Mouse (Mus musculus) A20 (cell line): Measurements from ENCODE around the gene Slc30a7.

Experiments
- DNase-seq: peaks from one replicate; pipeline ENCODE4 v3.0.0-alpha.2; 2011; ENCODE audit warnings: low read depth, low spot score

Gene Slc30a7

DNA sequence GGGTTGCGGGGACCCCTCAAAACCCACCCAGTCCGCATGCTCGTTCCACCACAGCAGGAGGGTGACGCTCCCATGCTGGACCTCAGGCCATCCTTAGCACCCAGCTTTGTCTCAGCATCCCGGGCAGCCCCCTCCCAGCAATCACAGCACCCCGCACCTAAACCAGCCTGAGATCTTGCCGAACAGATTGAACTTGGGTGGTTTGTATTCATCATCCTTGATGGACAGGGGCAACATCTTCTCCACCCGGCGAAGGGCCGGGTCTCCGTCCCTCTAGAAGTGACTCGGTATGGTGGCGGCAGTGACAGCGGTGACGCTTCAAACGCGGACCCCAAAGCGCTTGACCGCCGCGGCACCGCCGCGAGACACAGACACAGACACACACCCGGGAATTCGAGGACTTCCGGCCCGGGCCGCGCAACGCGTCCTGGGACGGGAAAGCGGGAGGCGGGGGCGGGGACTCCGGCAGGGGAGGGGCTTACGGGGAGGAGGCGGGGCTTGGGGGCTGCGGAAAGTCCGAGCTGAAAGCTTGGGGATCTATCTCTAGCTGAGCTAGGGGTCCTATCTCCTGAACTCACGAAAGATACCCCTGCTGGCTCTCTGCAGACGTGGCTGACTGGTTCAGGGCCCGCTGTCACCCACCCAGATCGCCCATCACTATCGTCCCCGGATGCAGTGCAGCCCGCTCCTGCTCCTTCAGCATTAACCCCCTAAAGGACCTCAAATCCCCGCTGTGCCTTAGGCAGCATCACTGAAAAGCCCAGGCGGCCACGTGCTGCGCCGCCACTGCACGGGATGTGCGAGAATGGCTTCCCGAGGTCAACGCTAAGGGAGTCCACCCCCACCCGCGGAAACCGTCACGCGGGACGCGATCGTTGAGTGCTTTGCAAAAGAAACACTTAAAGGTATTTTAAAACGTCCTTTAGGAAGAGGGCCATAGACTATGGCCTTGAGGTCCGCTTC is at the start of gene Slc30a7, which contains the start of gene Extl2:
Slc30a7 (minus strand) TSS at position 429 of the 963 bp plus-strand sequence.
Extl2 (plus strand) TSS at position 485 of the 963 bp plus-strand sequence.
- peak; percentile 91 for DNase-seq

DNA sequence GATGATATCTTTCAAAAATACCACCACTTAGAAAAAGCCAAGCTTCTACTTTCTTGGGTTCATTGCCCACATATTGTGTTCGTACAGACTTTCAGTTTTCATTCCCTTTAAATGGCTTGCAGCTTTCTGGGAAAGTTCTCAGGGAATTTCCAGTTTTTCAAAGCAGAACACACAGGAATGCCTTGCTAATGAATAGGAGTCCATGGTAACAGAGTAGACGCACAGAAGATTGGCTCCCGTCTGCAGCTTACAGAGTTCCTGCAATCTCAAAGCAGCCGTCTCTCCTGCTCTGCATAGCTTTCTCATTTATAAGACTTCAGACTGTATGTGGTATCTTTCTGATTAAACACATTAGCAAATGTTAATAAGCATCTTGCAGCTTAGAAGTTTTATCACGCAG is 39.8 kb upstream of the Slc30a7 start:
- DNase-seq = no peak

DNA sequence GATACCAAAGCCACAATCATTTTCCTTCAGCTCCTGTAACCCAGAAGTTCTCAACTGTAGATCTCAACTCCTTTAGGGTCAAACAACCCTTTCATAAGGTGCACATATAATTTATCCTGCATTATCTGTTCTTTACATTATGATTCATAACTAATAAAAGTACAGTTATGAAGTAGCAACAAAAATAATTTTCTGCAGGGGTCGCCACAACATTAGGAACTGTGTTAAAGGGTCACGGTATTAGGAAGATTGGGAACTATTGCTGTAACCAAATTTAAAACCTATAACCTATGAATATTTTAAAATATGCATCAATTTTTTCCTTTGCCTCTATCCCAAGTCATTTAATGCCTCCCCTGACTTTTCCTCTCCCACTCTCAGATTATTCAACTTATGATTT is 38.8 kb upstream of the Slc30a7 start:
- no peak for DNase-seq

DNA sequence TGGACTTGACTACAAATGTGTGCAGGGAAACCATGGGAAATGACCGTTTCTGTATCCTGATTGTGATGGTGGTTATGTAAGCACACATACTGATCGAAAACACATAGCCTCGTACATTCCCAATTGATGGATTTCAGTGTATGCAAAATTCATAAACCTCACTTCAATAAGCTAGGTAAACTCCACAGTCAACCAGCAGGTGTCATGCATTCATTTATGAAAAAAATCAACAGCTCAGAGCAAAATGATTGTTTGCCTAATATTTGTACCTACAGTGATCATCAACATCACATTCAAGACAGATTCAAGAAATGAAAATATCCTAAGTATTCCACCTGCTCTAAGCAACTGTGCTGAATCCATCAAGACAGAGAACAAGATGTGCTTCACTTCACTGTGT is 33.6 kb upstream of the Slc30a7 start:
- DNase-seq = peak; percentile 26

DNA sequence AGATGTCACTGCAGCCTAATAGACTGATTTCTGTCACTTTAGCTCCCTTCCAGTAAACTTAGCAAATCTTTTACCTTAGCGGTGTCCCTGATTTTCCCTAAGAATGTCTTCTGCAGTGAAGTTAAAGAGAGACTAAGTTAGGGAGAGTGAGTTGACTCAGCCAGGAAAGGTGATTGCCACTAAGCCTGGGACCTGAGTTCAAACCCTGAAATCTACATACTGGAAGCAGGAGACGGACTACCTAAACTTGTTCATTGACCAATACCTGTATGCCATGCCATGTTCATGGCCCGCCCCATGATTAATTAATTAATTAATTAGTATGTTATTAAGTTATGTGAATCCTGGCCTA is 26.6 kb upstream of the Slc30a7 start:
- peak; percentile 69 for DNase-seq

DNA sequence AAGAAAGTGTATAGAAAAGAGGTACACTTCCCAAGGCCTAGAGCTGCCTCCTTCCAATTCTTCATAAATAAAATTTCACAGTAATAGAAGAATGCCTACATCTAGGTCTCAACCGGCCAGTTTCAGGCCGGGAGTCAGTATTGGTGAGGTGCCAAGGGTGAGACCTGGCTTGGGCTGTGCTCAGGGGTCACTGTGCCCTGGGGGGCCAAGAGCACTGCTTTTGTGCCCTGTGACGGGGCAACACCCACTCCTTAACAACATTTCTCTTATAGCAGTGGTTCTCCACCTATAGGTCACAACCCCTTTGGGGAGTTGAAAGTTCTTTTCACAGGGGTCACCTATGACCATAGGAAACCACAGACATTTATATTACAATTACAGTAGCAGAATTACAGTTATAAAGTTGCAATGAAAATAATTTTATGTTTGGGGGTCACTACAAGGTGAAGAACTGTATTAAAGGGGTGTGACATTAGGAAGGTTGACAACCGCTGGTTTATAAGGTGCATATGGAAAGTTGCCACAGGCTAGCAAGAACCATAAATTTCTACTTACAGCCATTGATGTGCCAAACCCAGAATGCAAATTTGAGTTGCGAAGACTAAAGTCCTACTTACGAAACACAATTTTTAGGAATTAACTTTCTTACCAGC is 26.1 kb upstream of the Slc30a7 start:
- DNase-seq = no peak

DNA sequence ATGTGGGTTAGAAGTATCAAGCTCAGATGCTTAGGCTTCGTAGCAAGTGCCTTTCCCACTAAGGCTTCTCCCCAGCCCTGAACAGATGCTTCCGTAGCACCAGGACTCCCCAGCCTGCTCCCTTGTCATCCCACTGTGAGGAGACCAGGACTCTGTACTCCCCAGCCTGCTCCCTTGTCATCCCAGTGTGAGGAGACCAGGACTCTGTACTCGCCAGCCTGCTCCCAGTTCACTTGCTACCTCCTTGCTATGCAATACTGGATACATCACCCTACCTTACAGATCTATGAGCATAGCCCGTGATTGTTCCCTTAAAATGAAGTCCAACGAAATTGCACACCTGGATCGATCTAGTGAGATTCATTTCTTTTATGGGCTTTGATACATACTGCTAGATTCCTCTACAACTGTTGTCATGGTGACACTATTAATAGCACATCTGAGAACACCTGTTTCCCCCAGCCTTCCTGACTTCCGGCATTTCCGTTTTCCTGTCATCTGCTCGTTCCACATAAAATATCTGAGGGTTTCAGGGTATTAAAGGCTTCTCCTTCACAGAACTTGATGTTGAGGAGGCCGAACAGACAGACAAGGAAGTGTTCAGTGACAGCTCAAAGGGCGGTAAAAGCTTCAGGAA is 23.1 kb upstream of the Slc30a7 start:
- no peak for DNase-seq

DNA sequence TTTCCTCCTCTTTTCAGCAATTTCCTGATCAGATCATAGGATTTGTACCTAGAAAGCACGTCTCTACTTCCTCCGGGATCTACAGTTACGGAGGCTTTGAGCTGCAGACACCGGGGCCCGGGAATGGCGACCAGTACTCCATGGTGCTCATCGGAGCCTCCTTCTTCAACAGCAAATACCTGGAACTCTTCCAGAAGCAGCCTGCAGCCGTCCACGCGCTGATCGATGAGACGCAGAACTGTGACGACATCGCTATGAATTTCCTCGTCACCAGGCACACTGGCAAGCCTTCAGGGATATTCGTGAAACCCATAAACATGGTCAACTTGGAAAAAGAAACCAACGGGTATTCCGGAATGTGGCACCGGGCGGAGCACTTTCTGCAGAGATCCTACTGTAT is 19.8 kb upstream of the Slc30a7 start:
- no peak for DNase-seq

DNA sequence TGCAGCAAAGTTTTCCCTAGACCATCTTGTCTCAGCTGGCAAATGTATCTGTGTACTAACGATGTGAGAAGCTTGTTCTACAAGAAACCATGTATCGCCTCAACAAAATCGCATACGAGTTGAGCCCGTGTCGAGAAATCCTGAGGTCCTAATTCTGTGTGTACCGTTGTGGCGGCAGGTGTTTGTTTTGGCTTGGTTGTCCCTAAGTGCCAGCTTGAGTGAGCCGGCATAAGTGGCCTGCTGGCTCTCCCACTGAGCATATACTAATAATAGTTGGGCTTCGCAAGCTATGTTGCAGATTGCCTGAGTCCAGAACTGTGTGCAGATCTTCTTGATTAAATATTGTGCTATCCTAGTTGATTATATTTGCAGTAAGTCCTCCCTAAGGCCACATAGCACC is 18.5 kb upstream of the Slc30a7 start:
- no peak for DNase-seq

DNA sequence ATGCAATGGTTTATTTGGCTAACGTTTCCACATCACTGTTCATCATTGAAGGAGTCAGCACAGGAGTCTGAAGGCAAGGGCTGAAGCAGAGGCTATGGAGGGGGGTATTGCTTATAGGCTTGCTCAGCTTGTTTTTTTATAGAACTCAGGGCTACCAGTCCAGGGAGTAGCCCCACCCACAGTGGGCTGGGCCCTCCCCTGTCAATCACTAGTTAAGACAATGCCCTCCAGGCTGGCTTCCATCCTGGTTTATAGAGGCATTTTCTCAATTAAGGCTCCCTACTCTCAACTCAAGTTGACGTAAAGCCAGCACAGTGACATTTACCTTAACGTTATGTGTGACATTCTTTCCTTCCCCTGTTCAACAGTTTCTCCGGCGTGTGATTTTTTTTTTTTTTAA is 17.5 kb upstream of the Slc30a7 start:
- DNase-seq = no peak

DNA sequence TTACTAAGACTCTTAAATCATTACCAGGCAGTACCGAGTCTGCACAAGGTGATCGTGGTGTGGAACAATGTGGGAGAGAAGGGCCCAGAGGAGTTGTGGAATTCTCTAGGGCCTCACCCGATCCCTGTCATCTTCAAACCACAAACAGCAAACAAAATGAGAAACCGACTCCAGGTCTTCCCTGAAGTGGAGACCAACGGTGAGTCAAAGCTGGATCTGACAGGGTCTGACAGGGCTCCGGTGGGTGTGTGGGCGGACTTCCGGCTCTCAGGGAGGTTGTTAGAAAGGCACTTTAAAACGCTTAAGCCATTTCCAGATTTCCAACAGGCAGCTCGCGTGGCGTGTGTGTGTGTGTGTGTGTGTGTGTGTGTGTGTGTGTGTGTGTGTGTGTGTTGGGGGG is 17.0 kb upstream of the Slc30a7 start:
- DNase-seq = no peak

DNA sequence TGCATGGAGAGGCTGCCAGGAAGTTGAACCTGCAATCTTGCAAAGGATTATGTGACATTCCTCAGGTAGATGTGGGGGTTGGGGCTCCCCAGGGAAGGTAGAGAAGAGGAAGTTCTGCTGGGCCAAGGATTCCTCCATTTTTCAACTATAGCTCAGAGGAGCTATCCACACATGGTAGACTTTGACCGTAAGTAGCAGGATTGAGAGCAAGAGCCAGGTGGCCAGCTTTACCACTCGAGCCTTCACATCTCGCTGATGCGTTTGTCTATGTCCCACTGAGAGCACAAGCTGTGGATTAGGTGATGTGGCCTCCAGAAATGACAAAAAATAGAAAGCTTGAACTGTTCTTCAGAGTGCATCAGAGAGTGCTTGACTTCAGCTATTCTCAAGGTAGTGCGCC is 11.9 kb upstream of the Slc30a7 start:
- DNase-seq = no peak

DNA sequence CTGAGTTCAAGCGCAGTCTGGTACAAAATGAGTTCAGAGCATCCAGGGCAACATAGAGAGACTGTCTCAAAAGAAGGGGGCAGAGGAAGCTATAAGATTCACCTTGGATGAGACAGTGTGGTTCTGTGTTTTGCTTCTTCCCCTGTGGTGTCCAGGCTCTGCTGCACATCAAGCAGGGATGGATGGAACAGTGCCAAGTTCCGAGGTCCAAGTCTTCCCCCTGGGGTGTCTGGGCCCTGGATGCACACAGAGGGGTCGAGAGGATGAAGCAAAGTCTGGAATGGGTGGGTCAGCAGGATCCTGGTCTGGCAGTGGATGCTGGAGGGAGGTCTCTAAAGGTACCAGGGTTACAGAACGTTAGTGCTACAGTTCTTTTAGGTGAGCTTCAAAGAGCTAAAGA is 11.4 kb upstream of the Slc30a7 start:
- no peak for DNase-seq

DNA sequence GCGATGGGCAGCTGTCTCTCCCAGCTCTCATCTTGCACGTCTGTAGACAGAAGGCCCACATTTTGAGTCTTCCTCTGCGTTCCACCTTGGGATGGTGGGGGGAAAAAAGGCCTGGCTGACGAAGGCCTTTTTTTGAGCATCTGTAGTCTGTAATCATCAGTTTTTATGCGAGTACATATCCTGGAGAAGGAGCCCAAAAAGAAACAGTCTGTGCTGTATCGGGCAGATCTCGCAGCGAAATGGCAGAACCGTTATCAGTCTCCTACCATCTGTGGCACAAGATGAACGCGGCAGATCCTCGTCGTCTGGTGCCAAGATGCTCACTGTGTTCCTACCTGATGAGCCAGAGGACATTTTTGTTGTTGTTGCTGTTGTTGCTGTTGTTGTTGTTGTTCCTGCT is 8.9 kb upstream of the Slc30a7 start:
- DNase-seq = no peak

DNA sequence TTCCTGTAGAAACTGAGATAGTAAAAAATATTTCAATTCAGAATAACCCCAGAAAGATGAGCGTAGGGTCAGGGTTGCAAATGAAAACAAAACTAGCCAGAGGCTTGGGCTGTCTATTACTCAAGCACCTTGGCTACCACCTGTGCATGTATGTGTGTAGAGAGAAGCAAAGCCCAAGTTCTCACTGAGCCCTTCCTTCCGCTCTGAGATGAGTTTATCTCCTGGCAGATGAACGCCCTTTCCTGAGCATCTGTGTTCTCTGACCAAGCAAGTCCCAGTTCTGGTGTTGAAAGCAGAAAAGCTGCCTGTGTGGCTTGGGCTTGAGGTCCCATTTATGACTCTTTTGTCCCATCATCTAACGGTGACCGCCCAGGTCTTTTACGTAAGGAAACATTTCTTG is 7.7 kb upstream of the Slc30a7 start:
- no peak for DNase-seq

DNA sequence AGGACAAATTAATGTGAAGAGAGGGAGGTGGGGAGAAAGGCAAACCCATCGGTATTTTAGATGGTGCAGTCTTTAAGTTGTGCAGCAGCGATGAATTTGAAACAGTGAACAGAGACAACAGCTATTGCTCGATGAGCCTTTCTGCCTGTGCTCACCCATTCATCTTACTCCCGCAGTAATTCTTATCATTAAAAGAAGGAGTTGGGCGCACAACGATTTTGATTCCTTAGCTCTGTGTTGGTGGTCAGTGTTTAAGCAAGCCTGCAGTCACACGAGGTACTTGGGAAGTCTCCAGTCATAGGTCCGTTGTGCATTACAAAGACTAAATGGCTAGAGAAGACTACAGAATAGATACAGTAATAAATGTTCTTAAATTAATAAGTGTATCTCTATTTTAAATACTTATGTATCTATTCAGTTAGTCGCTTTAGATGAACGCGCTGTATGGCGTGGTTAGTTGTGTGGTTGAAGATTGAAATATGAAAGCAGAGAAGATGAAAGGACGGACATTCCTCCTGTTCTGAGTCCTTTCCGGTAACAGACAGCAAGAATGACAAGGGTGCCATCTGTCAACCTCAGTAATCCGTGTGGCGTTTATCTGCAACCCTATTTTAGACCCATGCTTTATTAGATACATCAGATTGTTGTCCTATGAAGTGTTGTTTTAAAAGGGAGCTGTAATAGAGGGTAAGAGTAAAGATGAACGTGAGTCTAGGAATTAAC is 2.6 kb upstream of the Slc30a7 start:
- DNase-seq = no peak

DNA sequence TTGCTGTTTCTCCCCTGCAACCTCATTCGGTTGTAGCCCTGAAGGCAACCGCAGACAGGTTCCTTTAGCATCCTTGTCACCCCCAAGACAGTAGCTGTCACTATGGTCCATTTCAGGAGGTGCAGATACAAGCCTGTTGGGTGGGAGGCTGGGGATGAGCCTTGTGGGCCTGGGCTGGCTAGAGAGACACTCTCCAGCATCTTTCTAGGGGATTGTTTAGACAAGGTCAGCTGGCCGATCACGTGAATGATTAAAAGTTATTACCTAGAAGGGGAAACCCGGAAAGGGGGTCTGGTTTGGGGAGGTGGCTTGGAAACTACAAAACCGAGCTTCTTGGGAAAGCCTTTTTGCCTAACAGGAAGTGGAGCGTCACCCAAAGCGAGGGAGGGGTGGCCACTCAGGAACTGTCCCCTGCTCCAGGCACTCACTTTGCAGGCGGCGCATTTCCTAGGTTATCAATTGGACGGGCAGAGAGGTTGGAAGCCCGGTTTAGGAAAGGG is 785 bp upstream of the Slc30a7 start:
- DNase-seq = peak; percentile 82

DNA sequence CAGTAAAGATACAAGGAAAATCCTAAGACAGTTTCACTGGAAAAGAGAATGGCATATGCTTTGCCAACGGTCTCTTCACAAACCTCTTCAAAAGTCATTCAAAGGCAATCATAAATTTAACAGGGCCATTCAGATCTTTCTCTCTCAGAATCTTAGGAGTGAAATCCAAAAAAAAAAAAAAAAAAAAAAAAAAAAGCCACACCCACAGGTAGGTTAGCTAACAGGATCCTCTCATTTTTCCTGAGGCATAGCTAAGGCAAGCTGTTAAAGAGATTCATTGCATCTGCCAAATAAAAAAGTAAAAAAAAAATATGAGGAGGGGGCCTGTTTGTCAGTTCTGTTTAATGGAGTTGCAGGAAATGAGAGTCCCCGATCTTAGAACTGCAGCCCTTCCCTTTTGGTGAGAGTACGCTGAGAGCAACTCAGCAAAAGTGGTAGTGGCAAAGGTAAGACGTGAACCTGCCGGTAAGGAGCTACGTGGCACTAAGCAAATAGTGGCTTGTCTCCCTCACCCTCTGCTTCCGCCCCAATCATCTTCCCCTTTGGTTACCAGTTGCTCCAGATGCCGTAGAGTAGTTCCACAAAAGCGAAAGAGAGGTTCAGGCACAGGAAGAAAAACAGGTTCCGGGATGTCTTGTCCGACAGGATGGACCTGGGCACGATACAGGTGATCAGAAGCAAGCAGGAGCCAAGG is 775 bp downstream of the Slc30a7 start:
- DNase-seq = peak; percentile 81

DNA sequence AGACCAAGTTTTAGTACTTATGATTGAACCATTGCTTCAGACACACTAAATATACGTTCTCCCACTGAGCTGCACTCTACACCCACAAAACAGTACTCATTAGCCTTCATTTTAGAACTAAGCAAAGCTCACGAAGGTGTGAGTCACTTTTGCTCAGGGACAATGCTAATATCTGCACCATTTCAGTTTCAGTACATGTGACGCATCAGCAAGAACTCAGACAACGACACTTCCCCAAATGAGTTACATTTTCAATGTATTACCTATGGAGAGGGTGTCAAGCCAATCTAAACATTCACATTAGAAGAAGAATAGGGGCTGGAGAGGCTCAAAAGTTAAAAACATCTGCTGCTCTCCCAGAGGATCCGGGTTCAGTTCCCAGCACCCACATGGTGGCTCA is 10.3 kb downstream of the Slc30a7 start:
- DNase-seq = peak; percentile 79

DNA sequence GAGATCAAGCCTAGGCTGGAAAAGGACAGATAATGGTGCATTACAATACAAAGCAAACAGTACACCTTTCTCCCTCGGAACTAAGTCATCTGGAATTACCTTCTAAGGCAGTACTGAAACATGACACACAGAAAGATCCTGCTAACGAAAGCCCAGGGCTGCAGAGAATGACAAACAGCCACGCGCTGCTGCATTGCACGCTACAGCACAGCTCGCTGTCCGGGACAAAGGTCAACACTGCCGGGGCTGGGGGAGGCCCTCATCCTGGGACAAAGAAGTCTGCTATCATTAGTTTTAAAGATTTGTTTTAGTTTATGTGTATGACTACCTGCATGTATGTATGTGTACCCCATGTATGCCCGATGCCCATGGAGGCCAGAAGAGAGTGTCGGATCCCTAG is 14.2 kb downstream of the Slc30a7 start:
- no peak for DNase-seq

DNA sequence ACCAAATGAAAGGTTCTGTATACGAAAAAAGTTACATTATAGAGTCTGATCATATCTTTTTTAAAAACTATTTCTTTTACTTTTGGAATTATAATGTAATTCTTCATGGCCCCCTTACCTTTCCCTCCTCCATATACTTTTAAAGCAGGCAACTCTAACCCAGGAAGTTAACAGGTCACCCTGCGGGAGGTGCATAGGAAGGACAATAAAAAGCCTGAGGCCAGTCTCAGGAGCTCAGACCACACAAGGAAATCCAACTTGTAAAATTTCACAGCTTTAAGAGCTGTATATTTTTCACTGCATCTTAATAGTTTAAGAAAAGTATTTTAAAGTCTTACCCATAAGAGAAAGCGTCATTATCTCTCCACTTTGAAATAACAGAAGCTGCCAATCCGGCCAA is 14.6 kb downstream of the Slc30a7 start:
- no peak for DNase-seq
